Mouse (Mus musculus) neural tube, embryonic 14.5 days (tissue): ENCODE measurements around the gene Usp32. TPM values are rescaled to one million over a fixed set of nuclear protein-coding genes. Genes with fewer than 3 reads are reported as not detected.

ENCODE experiments used
- ATAC-seq: fragments of 200-750 bp; cut with Nextera tagmentation; 2 replicates; pipeline ENCODE4 v1.8.0; 2017; ENCODE audit warnings: low read depth, mild to moderate bottlenecking, moderate TSS enrichment, moderate library complexity
- H3K27ac ChIP-seq: fragments of 300-500 bp; sonication (generic); 2 replicates; pipeline ENCODE4 v1.5.1; 2014; ENCODE audit warnings: low read depth, mild to moderate bottlenecking, control low read depth, low read length, moderate library complexity, mixed read lengths
- H3K27me3 ChIP-seq: fragments of 300-500 bp; sonication (generic); 2 replicates; pipeline ENCODE4 v1.6.1; 2014; ENCODE audit warnings: low read length; ENCODE audit not compliant: control insufficient read depth, insufficient read depth
- H3K36me3 ChIP-seq: fragments of 300-500 bp; sonication (generic); 2 replicates; pipeline ENCODE4 v1.6.1; 2014; ENCODE audit warnings: low read length, mixed read lengths; ENCODE audit not compliant: control insufficient read depth, insufficient read depth
- H3K4me1 ChIP-seq: fragments of 300-500 bp; sonication (generic); 2 replicates; pipeline ENCODE4 v1.6.1; 2014; ENCODE audit warnings: low read length; ENCODE audit not compliant: control insufficient read depth, insufficient read depth
- H3K4me2 ChIP-seq: fragments of 300-500 bp; sonication (generic); 2 replicates; pipeline ENCODE4 v1.6.1; 2014; ENCODE audit warnings: mild to moderate bottlenecking, low read depth, low read length, control low read depth
- H3K4me3 ChIP-seq: fragments of 300-500 bp; sonication (generic); 2 replicates; pipeline ENCODE4 v1.5.1; 2014; ENCODE audit warnings: low read depth, low read length, control low read depth, mixed read lengths
- H3K9ac ChIP-seq: fragments of 300-500 bp; sonication (generic); replicated peaks from 2 replicates; pipeline ENCODE4 v1.6.1; 2014; ENCODE audit warnings: low read depth, mild to moderate bottlenecking, control low read depth, low read length, mixed read lengths
- H3K9me3 ChIP-seq: fragments of 300-500 bp; sonication (generic); 2 replicates; pipeline ENCODE4 v1.6.1; 2016; ENCODE audit warnings: low read length; ENCODE audit not compliant: control insufficient read depth
- WGBS: fragments of 180-500 bp; shearing (Covaris S2); extraction: QIAGEN DNeasy Blood & Tissue Kit; methylation state at CpG from one replicate; pipeline ENCODE4 v1.1.7; 2014; 5-methylcytosine and 5-hydroxymethylcytosine counted together
- polyA plus RNA-seq: library from polyadenylated mRNA; unstranded; fragments of >200 nt; fragmentation: Nextera tagmentation; extraction: Ambion mirVana; gene quantifications from 2 replicates; pipeline ENCODE4 v1.2.1, GENCODE M21; 2014

Usp32 gene
- polyA plus RNA-seq, result 20.2 and 21.1 TPM in 2 replicates

- peak; percentile 95 for ATAC-seq
- no peaks in the 10 kb centered on the region for H3K27me3 ChIP-seq
- peak within 1 kb of the TSS; percentile 80 for H3K9ac ChIP-seq
- WGBS, result under 1% methylated on average over 82 of the region's 94 CpGs
- H3K36me3 ChIP-seq, result no peaks in the 10 kb centered on the region
- 0 out of 2 replicates have a peak, but pooled peaks cover 6% of the 10 kb centered on the region for H3K4me1 ChIP-seq
- peak within 1 kb of the TSS; percentile 75 for H3K4me2 ChIP-seq
- no peaks in the 10 kb centered on the region for H3K9me3 ChIP-seq
- H3K4me3 ChIP-seq, result peak within 1 kb of the TSS; percentile 77
- peak within 1 kb of the TSS; percentile 86 for H3K27ac ChIP-seq
These were observed at the start of gene Usp32 for GRCm38 (mm10) chr11:85139581-85140540. TSS of gene Usp32 (minus strand) at chr11:85140161.

DNA sequence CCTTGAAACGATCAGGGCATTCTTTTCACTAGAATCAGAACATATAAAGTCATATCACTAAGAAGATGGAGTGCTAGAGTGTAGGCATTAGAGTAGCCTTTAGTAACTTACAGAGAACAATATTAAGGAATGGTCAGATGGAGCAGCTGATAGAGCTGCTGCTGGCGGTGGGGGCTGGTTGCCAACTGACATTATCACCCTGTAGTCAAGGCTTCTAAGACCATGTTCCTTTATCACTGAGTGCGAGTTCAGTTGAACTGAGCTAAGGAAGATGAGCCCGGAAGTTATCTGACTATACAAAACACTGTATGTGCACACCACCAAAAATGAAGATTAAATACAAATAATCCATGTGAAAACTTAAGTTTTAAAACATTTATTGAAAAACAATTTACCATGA lies 49.1 kb upstream of the Usp32 start:
- 93% methylated on average over 4 of the region's 4 CpGs for WGBS
- Histone ChIP-seq H3K9ac (no peak overlapping the region), H3K4me2 (no peak overlapping the region), H3K36me3 (peaks cover 41% of the 10 kb centered on the region), H3K9me3 (no peaks in the 10 kb centered on the region), H3K27ac (no peak overlapping the region), H3K27me3 (no peaks in the 10 kb centered on the region), H3K4me3 (no peak overlapping the region), H3K4me1 (no peaks in the 10 kb centered on the region)
- no peak for ATAC-seq

DNA sequence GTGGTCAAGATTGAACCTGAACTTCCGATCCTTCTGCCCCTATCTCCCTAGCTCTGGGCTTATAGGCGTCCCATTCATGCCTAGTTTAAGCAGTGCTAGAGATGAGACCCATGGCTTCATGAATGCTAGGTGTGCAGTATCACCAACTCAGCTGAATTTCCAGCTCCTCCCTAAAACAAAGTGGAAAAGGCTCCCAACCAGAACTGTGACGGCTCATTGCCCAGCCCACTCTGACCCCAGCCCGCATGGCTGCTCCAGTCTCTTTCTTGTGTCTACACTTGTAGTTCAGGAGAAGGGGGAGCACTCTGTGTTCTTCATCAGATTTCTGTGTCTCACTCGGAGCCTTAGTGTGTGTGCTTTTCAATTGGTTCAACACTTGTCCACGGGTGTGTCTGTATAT lies 44.9 kb upstream of the Usp32 start:
- no peak overlapping the region for H3K27ac ChIP-seq
- H3K4me2 ChIP-seq, result no peak overlapping the region
- 88% methylated on average over 6 of the region's 6 CpGs for WGBS
- no peak overlapping the region for H3K9ac ChIP-seq
- H3K4me3 ChIP-seq, result no peak overlapping the region
- ATAC-seq, result no peak
- H3K4me1 ChIP-seq, result no peaks in the 10 kb centered on the region
- H3K36me3 ChIP-seq, result peaks cover 15% of the 10 kb centered on the region; the same call in 1 of the 2 replicates
- no peaks in the 10 kb centered on the region for H3K27me3 ChIP-seq
- no peaks in the 10 kb centered on the region for H3K9me3 ChIP-seq

GRCm38 (mm10) chr11:85184082-85184481 lies 44.1 kb upstream of the Usp32 start:
- no peak overlapping the region for H3K27ac ChIP-seq
- peaks cover 9% of the 10 kb centered on the region; the same call in 1 of the 2 replicates for H3K36me3 ChIP-seq
- WGBS, result 67% methylated on average over 5 of the region's 5 CpGs
- no peak overlapping the region for H3K4me2 ChIP-seq
- no peaks in the 10 kb centered on the region for H3K27me3 ChIP-seq
- no peak overlapping the region for H3K9ac ChIP-seq
- H3K9me3 ChIP-seq, result no peaks in the 10 kb centered on the region
- ATAC-seq, result no peak
- H3K4me1 ChIP-seq, result no peaks in the 10 kb centered on the region
- H3K4me3 ChIP-seq, result no peak overlapping the region

GRCm38 (mm10) chr11:85183284-85183779 lies 43.4 kb upstream of the Usp32 start:
- H3K9ac ChIP-seq, result peak overlapping the region; percentile 47
- H3K4me2 ChIP-seq, result peak overlapping the region; percentile 51
- H3K4me1 ChIP-seq, result no peaks in the 10 kb centered on the region
- H3K9me3 ChIP-seq, result no peaks in the 10 kb centered on the region
- H3K27ac ChIP-seq, result peak overlapping the region; percentile 52
- peak overlapping the region; percentile 24 for H3K4me3 ChIP-seq
- WGBS, result 25% methylated on average over 13 of the region's 13 CpGs
- ATAC-seq, result peak; percentile 36; the same call in 1 of the 2 replicates
- no peaks in the 10 kb centered on the region for H3K27me3 ChIP-seq
- H3K36me3 ChIP-seq, result peaks cover 2% of the 10 kb centered on the region; the same call in 1 of the 2 replicates

GRCm38 (mm10) chr11:85182617-85183283 lies 42.8 kb upstream of the Usp32 start:
- WGBS, result 9% methylated on average over 20 of the region's 20 CpGs
- Histone ChIP-seq H3K27ac (peak overlapping the region; percentile 52), H3K4me1 (no peaks in the 10 kb centered on the region), H3K4me2 (peak overlapping the region; percentile 51), H3K27me3 (no peaks in the 10 kb centered on the region), H3K9me3 (no peaks in the 10 kb centered on the region), H3K9ac (peak overlapping the region; percentile 47), H3K36me3 (no peaks in the 10 kb centered on the region), H3K4me3 (peak overlapping the region; percentile 24)
- peak; percentile 97 for ATAC-seq

- WGBS, result 90% methylated on average over 4 of the region's 4 CpGs
- ATAC-seq, result no peak
- no peaks in the 10 kb centered on the region for H3K4me1 ChIP-seq
- no peak overlapping the region for H3K4me2 ChIP-seq
- no peak overlapping the region for H3K9ac ChIP-seq
- no peaks in the 10 kb centered on the region for H3K36me3 ChIP-seq
- no peaks in the 10 kb centered on the region for H3K9me3 ChIP-seq
- no peak overlapping the region for H3K27ac ChIP-seq
- no peak overlapping the region for H3K4me3 ChIP-seq
- H3K27me3 ChIP-seq, result no peaks in the 10 kb centered on the region
These were observed 38.5 kb upstream of the Usp32 start for GRCm38 (mm10) chr11:85178413-85178812.

GRCm38 (mm10) chr11:85177761-85178160 lies 37.8 kb upstream of the Usp32 start:
- Histone ChIP-seq H3K36me3 (no peaks in the 10 kb centered on the region), H3K27me3 (no peaks in the 10 kb centered on the region), H3K4me3 (no peak overlapping the region), H3K4me1 (no peaks in the 10 kb centered on the region), H3K4me2 (no peak overlapping the region), H3K9ac (no peak overlapping the region), H3K27ac (no peak overlapping the region), H3K9me3 (no peaks in the 10 kb centered on the region)
- WGBS, result 87% methylated on average over 6 of the region's 6 CpGs
- ATAC-seq, result no peak
